Comparison of ENCODE assay signal across 11 mouse cellular contexts in genomic region chr2:35124716-35125115, GRCm38 (mm10). TPM values are rescaled to one million over a fixed set of nuclear protein-coding genes. Genes with fewer than 3 reads are reported as not detected.
DNase-seq lines count a peak whose midpoint lies in the region; ATAC-seq lines count a peak whose summit lies in the region.
"Had no signal": no experiment of that assay in that cellular context is flagged by ENCODE, and none has a peak within 500 bp of the region (broad histone marks: within the 10 kb centered on the region; RNA-seq: fewer than 3 reads in every experiment).

No protein-coding gene starts in this region.

- DNase-seq in CD4-positive, CD25-positive, alpha-beta regulatory T cell, adult 2 months (ENCODE audit: low read depth, low spot score), result peak; percentile 37
- peak; percentile 8 to 22 for DNase-seq in kidney, postnatal 4 days
- DNase-seq in right cerebral cortex, postnatal 4 days, result peak; percentile 10
- DNase-seq in right cerebral cortex, postnatal 25 days, result no peak
- peak; percentile 18 to 19 for DNase-seq in thymus, postnatal 36 days
- no peak for DNase-seq in spleen, postnatal 10 days (ENCODE audit: low spot score in 2 of 2)
- DNase-seq: gastrocnemius, postnatal 25 days had no signal

- no peaks in the 10 kb centered on the region for H3K27me3 ChIP-seq in kidney, embryonic 14.5 days (ENCODE audit: control insufficient read depth, insufficient read depth, low read length)
- H3K27me3 ChIP-seq: limb, embryonic 13.5 days had no signal

- no peaks in the 10 kb centered on the region for H3K9me3 ChIP-seq in kidney, embryonic 14.5 days (ENCODE audit: control insufficient read depth, low read length)
- H3K9me3 ChIP-seq: limb, embryonic 13.5 days had no signal

- ATAC-seq in CD4-positive, CD25-positive, alpha-beta regulatory T cell, adult 4 months, result no peak
- no peak for ATAC-seq in kidney, embryonic 14.5 days (ENCODE audit: low FRiP score, low TSS enrichment)
- ATAC-seq: hindbrain, embryonic 16.5 days had no signal

- H3K4me3 ChIP-seq in kidney, embryonic 14.5 days (ENCODE audit: low read length), result no peak overlapping the region
- H3K4me3 ChIP-seq: limb, embryonic 13.5 days had no signal

- H3K4me2 ChIP-seq in kidney, embryonic 14.5 days (replicated peaks; ENCODE audit: low read depth, low read length), result no peak overlapping the region
- H3K4me2 ChIP-seq: limb, embryonic 13.5 days had no signal

- peaks cover 30% of the 10 kb centered on the region for H3K36me3 ChIP-seq in kidney, embryonic 14.5 days (ENCODE audit: control insufficient read depth, insufficient read depth, low read length)

- no peak overlapping the region for H3K27ac ChIP-seq in kidney, embryonic 14.5 days (ENCODE audit: low read depth, low read length)
- H3K27ac ChIP-seq: limb, embryonic 13.5 days had no signal

- WGBS in kidney, embryonic 14.5 days, result 77% methylated on average over 7 of the region's 7 CpGs

- H3K4me1 ChIP-seq in kidney, embryonic 14.5 days (ENCODE audit: control insufficient read depth, insufficient read depth, low read length), result no peaks in the 10 kb centered on the region
- H3K4me1 ChIP-seq: limb, embryonic 13.5 days had no signal

- no peak overlapping the region for H3K9ac ChIP-seq in kidney, embryonic 14.5 days (ENCODE audit: low read depth, low read length)
- H3K9ac ChIP-seq: limb, embryonic 13.5 days had no signal

RNA-seq across cellular contexts. Expression of gene Cntrl, which starts 15.4 kb away (rescaled TPM):
- polyA plus RNA-seq in CD4-positive, CD25-positive, alpha-beta regulatory T cell, adult 4 months (2017; shearing (Covaris generic)), result 100 to 1,000 TPM; 161 to 175 TPM
- 29.3 and 39.0 TPM in 2 replicates for polyA plus RNA-seq in kidney, embryonic 14.5 days (2014; fragmentation: Nextera tagmentation; extraction: Ambion mirVana)

RNA-seq across cellular contexts. Expression of gene AI182371, which starts 23.4 kb away (rescaled TPM):
- polyA plus RNA-seq in CD4-positive, CD25-positive, alpha-beta regulatory T cell, adult 4 months (2017; shearing (Covaris generic)), result under 1 TPM; 0.73 to 0.87 TPM
- 0.24 TPM in 1 of 2 replicates, not detected in the other for polyA plus RNA-seq in kidney, embryonic 14.5 days (2014; fragmentation: Nextera tagmentation; extraction: Ambion mirVana)

Comparison
In these comparisons a context has a peak if more than half of its experiments do, and no peak if none do; other contexts are left out.
1. DNase-seq: peak in CD4-positive, CD25-positive, alpha-beta regulatory T cell, adult 2 months (single experiment), kidney, postnatal 4 days (2 of 2), right cerebral cortex, postnatal 4 days (single experiment) and thymus, postnatal 36 days (2 of 2); none in right cerebral cortex, postnatal 25 days (single experiment) and spleen, postnatal 10 days (0 of 2).